In the genomic region with DNA sequence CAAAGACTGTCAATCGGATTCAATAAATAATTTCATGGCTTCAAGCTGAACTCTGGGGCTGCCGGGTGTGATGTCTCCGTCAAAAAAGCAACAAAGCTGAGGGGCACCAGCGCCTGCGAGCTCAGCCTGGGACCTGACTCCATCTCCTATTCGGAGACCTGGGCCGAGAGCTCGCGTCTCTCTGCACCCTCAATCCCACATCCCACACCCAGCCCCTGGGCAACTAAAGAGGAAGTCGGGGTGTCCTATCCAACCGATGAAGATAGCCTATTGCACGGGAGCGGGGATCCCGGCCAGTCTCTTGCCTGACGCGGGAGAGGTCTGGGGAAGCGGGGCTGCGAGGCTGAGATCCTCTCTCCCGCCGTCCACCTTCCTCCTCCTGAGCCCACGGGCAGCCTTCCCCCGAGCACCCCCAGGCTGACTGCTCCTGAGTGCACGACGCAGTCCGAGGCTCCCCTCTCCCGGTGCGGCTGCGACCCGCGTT, we compare ENCODE assay signal across 8 mouse cellular contexts. TPM values are rescaled to one million over a fixed set of nuclear protein-coding genes. Genes with fewer than 3 reads are reported as not detected.
A peak's percentile ranks its signal among the peaks of the same experiment; 100 is the strongest.
DNase-seq lines count a peak whose midpoint lies in the region; ATAC-seq and TF ChIP-seq lines count a peak whose summit lies in the region.

No protein-coding gene starts in this region.

- H3K4me3 ChIP-seq in testis, adult 2 months (ENCODE audit: control insufficient read depth, low read depth, low read length) = peak overlapping the region; percentile 92
- peak overlapping the region; percentile 88 for H3K4me3 ChIP-seq in heart, embryonic 15.5 days

- H3K36me3 ChIP-seq in testis, adult 2 months (ENCODE audit: control insufficient read depth, insufficient read depth, low read length) = no peaks in the 10 kb centered on the region
- no peaks in the 10 kb centered on the region for H3K36me3 ChIP-seq in heart, embryonic 15.5 days

- peaks cover 6% of the 10 kb centered on the region for H3K4me1 ChIP-seq in testis, adult 2 months (ENCODE audit: control insufficient read depth, insufficient read depth, low read length)
- H3K4me1 ChIP-seq in heart, embryonic 15.5 days (replicated peaks) = peaks cover 35% of the 10 kb centered on the region

- no peak for TF ChIP-seq POLR2A in testis, adult 2 months (IDR thresholded peaks at IDR 0.05; ENCODE audit: control insufficient read depth, low read depth, low read length)

- intact Hi-C loops in left cerebral cortex, postnatal 36 days (cut with DNase I) = loop anchor here (10.0 kb wide), 2 partner anchors 51 to 171 kb away; no protein-coding TSS in a partner anchor

- ATAC-seq in heart, embryonic 15.5 days (replicated peaks; ENCODE audit: insufficient number of reproducible peaks, insufficient read depth, low FRiP score, low read depth) = peak; percentile 12; the same call in 1 of the 2 replicates
- ATAC-seq in megakaryocyte progenitor cell, adult 5-6 weeks (replicated peaks; ENCODE audit: poor library complexity) = peak; percentile 56

- DNase-seq in testis, postnatal 10 days (ENCODE audit: low spot score) = no peak
- peak; percentile 51 for DNase-seq in embryo, embryonic 10 days (ENCODE audit: low spot score)
- DNase-seq in left cerebral cortex, postnatal 36 days (ENCODE audit: low spot score in 2 of 2) = peak; percentile 26 to 28
- DNase-seq in spleen, postnatal 10 days (ENCODE audit: low spot score in 2 of 2) = peak; percentile 38 to 42
- no peak for DNase-seq in c-Kit-positive CD71-positive TER-119-positive erythroid progenitor cells, embryonic 14.5 days (ENCODE audit: low spot score)

- no peaks in the 10 kb centered on the region for H3K9me3 ChIP-seq in heart, embryonic 15.5 days (replicated peaks)

- H3K9ac ChIP-seq in heart, embryonic 15.5 days = peak overlapping the region; percentile 92

- H3K4me2 ChIP-seq in heart, embryonic 15.5 days = peak overlapping the region; percentile 95

- WGBS in heart, embryonic 15.5 days = 1% methylated on average over 25 of the region's 30 CpGs

- H3K27me3 ChIP-seq in testis, adult 2 months (ENCODE audit: control insufficient read depth, insufficient read depth, low read length) = no peaks in the 10 kb centered on the region
- H3K27me3 ChIP-seq in heart, embryonic 15.5 days = no peaks in the 10 kb centered on the region

- no peak for TF ChIP-seq CTCF in testis, adult 2 months (IDR thresholded peaks at IDR 0.05; ENCODE audit: control insufficient read depth, insufficient read depth, insufficient replicate concordance, low read depth, low read length)

- no peak overlapping the region for H3K27ac ChIP-seq in testis, adult 2 months (ENCODE audit: control insufficient read depth, insufficient read depth, low read depth, low read length)
- H3K27ac ChIP-seq in heart, embryonic 15.5 days = peak overlapping the region; percentile 85

RNA-seq across cellular contexts. Expression of a gene that starts 0.7 kb away (rescaled TPM):
- 5.9 and 6.8 TPM in 2 replicates for polyA plus RNA-seq in testis, adult 2 months (2012; rRNA removed)
- 7.5 and 9.7 TPM in 2 replicates for polyA plus RNA-seq in heart, embryonic 15.5 days (2015; fragmentation: Nextera tagmentation; extraction: Ambion mirVana)
- total RNA-seq in left cerebral cortex, postnatal 36 days (2021) = 10 to 100 TPM; 19.7 to 21.7 TPM
- 106 and 110 TPM in 2 replicates for total RNA-seq in megakaryocyte progenitor cell, adult 5-6 weeks (2015)
- 69.3 and 69.8 TPM in 2 replicates for total RNA-seq in megakaryocyte progenitor cell, adult 5-6 weeks (2017)

Comparison
In these comparisons a context has a peak if more than half of its experiments do, and no peak if none do; other contexts are left out.
1. DNase-seq: peak in embryo, embryonic 10 days (single experiment), left cerebral cortex, postnatal 36 days (2 of 2) and spleen, postnatal 10 days (2 of 2); none in testis, postnatal 10 days (single experiment) and c-Kit-positive CD71-positive TER-119-positive erythroid progenitor cells, embryonic 14.5 days (single experiment).